Mouse (Mus musculus): ENCODE results near the gene Rexo4. TPM values are rescaled to one million over a fixed set of nuclear protein-coding genes. Genes with fewer than 3 reads are reported as not detected.

The Rexo4 gene
- 100 to 1,000 TPM in 1 of 2 experiments, 10 to 100 TPM in 1; 96.5 to 103 TPM for total RNA-seq (2023)

DNA sequence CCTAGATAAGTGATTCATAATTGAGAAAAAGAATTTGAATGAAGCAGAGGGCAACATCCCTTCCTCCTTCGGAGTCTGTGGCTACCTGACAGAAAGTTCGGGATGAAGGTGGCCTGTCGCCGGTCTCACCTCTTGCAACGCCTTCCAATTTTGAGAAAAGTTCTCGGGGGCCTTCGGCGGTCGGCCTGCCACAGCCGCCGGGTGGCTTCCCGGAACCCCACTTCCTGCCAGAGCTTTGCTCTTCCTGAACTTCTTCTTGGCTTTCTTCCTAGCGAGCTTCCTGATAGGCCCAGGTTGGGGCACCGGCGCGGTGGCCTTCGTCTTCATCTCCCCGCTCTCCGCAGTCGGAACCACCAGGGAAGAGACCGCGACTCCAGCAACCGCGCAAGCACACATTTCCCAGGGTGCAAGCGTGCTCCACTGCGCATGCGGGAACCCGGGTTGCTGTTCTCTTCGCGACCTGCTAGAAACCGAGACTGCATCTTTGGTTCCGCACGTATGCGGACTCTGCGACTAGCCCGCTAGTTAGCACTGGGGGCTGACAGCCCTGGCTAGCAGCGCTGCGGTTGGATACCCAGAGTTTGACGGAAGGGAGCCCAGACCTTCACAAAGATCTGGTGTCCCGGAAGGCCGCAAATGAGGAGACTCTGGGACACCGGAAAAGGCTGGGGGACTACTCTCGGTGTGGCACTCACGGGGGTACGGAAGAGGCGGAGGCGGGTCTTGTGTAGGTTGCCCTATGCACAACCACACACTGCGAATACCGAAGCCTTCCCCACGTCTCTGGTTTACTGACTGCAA is at the start of gene Rexo4:
TSS of gene Rexo4 (minus strand) at position 464 of the 801 bp plus-strand sequence.

DNA sequence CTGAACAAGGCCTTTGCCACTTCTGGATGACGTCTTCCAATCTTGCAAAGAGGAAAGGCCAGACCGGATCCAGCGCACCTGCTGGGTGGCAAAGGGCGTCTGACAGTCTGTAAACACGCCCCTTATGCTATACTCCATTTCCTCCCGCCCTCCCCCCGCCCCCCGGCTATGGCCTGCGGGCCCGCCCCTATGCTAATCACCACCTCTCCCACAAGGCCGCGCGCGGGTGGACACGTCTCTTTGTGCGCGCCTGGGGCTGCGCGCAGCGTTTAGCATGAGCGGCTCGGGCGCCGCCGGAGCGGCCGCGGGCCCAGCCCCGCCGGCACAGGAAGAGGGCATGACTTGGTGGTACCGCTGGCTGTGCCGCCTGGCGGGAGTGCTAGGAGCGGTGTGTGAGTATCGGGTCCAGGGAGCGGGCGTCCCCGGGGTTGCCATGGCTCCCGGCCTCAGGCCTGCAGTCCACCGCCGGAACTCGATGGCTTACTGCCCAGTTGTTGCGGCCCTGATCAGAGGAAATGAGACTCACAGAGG is 45.6 kb upstream of the Rexo4 start, which contains the start of gene Cacfd1:
TSS of gene Cacfd1 (plus strand) at position 213 of the 531 bp plus-strand sequence.

DNA sequence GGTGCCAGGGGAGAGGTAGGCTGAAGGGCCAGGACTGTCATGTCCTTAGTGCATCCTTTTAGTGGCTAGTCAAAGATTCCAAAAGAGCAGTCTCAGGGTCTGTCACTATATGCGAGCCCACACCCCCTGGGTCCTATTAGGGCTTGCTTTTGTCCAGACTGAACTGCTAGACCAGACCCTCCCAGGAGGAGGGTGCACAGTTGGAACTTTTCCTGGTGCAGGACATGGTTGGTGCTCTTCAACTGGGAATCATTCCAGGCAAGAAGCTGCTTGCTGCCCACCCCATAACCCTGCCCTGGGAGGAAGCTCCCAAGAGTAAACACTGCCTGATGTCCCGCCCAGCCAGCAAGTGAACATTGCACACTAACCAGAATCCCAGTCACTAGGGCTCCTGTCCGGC is 8.9 kb upstream of the Rexo4 start, which contains the start of gene Adamts13:
TSS of gene Adamts13 (plus strand) at position 301 of the 400 bp plus-strand sequence.

DNA sequence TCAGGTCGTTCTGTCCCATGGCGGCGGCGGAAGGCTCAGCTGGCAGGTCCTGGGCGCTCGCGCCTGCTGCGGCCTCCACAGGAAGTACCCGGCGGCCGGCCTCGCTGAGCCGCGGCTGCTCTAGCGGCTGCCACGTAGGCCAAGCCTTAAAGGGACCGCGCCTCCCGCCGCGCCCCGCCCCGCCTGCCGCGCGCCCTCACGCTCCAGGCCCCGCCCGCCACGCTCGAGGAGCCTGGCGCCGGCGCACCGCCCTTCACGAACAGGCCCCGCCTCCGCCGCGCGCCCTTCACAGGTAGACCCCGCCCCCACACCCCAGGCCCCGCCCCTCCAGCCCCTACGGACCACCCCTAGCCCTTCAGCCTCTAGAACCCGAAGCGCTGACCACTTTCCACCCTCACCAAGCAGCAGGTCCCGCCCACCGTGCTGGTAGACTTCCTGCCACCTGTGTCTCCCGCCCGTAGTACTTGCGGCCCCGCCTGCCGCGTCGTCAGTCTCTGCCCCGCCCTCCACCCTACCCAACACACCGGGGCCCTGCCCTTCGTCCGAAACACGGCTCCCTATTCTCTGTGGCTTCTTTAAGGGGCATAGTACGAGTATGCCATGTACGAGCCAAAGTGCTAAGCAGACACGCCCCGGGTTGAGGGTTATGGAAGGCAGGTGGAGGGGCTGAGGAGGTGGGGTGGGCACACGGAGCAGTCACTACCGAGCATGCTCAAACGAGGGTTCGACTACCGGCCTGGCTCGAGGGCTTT is 30.7 kb downstream of the Rexo4 start, which contains the start of the genes Surf4 and Stkld1:
TSS of gene Surf4 (minus strand) at position 625 of the 752 bp plus-strand sequence.
TSS of gene Stkld1 (plus strand) at position 744 of the 752 bp plus-strand sequence.

DNA sequence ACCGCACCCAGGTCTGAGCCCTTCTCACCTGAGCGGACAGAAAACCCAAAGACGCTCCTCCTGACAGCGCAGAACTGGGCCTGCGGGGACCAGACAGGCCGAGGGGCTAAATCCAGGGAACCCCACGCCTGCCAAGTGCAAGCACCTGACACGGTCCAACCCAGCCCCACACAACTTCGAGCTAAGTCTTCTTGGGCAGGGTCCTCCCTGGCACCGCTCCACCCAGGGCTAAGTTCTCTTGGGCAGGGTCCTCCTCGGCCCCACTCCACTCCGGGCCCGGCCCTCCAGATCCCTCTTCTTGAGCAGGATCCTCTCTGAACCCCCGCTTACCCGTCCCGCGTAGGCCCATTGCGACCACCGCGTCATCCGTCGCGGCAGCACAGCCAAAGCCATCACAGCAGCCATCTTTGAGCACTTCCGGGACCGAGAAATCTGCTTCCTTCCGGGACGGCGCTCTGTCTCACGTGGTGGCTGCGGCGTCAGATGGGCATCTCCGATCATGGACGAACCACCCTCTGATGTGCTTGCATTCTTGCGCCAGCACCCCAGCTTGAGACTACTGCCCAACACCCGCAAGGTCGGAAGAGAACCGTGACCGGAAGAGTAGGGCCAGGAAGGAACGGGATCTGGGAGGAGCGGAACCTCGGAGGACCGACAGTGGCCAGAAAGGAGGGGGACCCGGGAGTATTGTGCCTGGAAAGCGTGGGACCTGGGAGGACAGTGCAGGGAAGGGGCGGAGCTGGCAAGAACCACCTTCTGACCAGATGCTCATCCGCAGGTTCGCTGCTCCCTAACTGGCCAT is 48.1 kb downstream of the Rexo4 start, which contains the start of the genes Surf2 and Surf1:
TSS of gene Surf2 (plus strand) at position 441 of the 802 bp plus-strand sequence.
TSS of gene Surf1 (minus strand) at position 604 of the 802 bp plus-strand sequence.

DNA sequence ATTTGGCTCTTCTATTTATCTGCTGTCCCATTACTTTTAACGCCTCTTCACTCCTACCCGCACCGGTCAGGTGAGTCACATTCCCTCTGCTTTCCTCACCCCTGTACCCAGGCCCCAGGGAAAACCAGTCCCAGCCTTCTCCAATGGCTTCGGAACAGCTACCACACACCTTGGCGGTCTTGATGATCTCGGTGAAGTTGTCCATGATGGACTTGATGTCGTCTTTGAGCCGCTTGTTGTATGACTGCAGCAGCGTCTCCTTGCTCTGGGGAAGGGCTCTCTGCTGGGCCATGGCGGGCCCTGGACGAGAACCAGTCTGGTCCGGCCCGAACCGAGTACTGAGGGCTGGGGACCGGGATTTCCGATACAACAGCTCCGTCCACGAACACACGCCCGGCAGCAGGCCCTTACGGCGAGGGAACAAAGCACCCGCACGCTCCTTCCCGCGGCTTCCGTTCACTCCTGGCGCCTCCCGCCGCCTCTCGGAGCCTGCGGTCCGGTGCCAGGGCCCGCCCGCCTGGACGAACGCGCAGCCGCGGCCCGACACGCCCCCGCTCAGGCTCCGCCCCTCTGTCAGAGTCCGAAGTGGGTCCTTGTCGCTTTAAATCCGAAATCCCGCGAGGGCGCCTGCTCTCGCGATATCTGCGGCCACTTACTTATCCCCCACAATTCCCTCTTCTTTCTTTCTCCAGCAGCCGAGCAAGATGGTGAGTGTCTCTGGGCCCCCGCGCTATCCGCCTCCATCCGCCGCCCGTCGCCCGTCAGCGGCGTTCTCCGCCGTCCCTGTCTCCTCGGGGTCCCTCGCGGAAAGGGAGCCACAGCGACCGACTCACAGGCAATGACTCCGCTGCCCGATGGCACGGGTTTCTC is 53.8 kb downstream of the Rexo4 start, which contains the start of the genes Med22 and Rpl7a:
TSS of gene Med22 (minus strand) at position 554 of the 870 bp plus-strand sequence.
TSS of gene Rpl7a (plus strand) at position 641 of the 870 bp plus-strand sequence.

Other genes with a start within 250 kb of the Rexo4 start
- gene Abo, start 99.4 kb downstream of the Rexo4 start, total RNA-seq (2023) = not detected
- 10 to 100 TPM; 66.6 to 79.3 TPM for gene Surf6, start 61.5 kb downstream of the Rexo4 start, total RNA-seq (2023)
- gene Med22, start 53.7 kb downstream of the Rexo4 start, total RNA-seq (2023) = 10 to 100 TPM; 21.7 to 25.8 TPM
- gene Rpl7a, start 53.6 kb downstream of the Rexo4 start, total RNA-seq (2023) = 100 to 1,000 TPM; 882 to 950 TPM
- 10 to 100 TPM; 57.0 to 61.8 TPM for gene Surf2, start 48.0 kb downstream of the Rexo4 start, total RNA-seq (2023)
- 10 to 100 TPM; 62.7 to 72.0 TPM for gene Surf1, start 47.9 kb downstream of the Rexo4 start, total RNA-seq (2023)
- gene Surf4, start 30.5 kb downstream of the Rexo4 start, total RNA-seq (2023) = 10 to 100 TPM; 80.8 to 82.9 TPM
- not detected for gene Stkld1, start 30.3 kb downstream of the Rexo4 start, total RNA-seq (2023)
- not detected for gene Adamts13, start 9.0 kb upstream of the Rexo4 start, total RNA-seq (2023)
- gene Cacfd1, start 45.5 kb upstream of the Rexo4 start, total RNA-seq (2023) = 10 to 100 TPM; 35.4 TPM
- under 1 TPM; 0.53 to 0.82 TPM for gene Slc2a6, start 63.6 kb upstream of the Rexo4 start, total RNA-seq (2023)
- not detected for gene Mymk, start 107.8 kb upstream of the Rexo4 start, total RNA-seq (2023)
- gene Adamtsl2, start 115.0 kb upstream of the Rexo4 start, total RNA-seq (2023) = 1 to 10 TPM in 1 of 2 experiments, under 1 TPM in 1; 0.52 to 1.0 TPM
- gene Fam163b, start 178.1 kb upstream of the Rexo4 start, total RNA-seq (2023) = not detected
- gene Dbh, start 200.8 kb upstream of the Rexo4 start, total RNA-seq (2023) = not detected

All from T-cell, adult 66 days (primary cell).